Mouse (Mus musculus): ENCODE results near the gene Tut7.
"Not testable (repeated sequence)": the region's sequence is repeated elsewhere in the genome, so short reads cannot be mapped to it uniquely, and the experiment has no call there.

The Tut7 gene

GRCm38 (mm10) chr13:59766786-59767515 is 56.0 kb downstream of the Tut7 start:
- no peak for DNase-seq (ENCODE audit: low spot score)

- DNase-seq (ENCODE audit: low spot score), result no peak
These were observed 60.2 kb downstream of the Tut7 start for GRCm38 (mm10) chr13:59762791-59763190.

GRCm38 (mm10) chr13:59756906-59757305 is 66.0 kb downstream of the Tut7 start:
- DNase-seq (ENCODE audit: low spot score), result no peak

DNA sequence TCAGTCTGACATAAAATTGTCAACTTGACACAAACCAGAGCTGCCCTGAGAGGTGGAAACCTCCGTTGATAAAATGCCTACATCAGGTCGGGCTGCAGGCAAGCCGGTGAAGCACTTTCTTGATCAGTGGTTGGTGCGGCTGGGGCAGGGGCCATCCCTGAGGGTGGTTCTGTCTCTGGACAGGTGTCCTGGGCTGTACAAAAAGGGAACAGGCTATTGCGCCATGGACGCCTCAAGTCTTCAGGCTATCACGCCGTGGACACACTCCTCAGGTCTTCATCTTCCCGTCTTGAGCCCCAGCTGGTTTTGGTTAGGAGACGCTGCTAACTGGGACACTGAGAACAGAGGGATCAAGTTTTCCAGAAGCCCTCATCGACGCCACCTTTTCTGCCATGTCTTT is 72.6 kb downstream of the Tut7 start:
- DNase-seq (ENCODE audit: low spot score), result no peak

DNA sequence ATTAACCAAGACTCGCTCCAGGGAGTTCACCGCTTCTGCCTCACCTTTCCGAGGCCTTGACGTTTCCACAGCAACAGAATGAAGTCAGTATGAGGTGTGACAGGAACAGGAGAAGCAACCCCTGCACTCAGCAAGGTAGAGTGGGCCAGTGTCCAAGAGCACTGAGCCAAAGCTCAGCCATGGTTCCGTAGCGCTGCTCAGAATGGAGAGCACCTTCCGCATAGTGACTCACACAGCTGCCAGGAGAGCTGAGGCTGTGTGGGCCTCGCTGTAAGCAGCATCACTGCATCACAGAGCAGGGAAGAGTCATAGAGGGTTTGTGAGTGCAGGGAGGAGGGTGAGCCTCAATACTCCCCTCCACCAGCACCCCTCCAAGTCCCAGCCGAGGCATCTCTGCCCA is 76.2 kb downstream of the Tut7 start, which contains the start of gene 1700014D04Rik:
TSS of gene 1700014D04Rik (minus strand) at position 42 of the 400 bp plus-strand sequence.
- DNase-seq (ENCODE audit: low spot score), result no peak

DNA sequence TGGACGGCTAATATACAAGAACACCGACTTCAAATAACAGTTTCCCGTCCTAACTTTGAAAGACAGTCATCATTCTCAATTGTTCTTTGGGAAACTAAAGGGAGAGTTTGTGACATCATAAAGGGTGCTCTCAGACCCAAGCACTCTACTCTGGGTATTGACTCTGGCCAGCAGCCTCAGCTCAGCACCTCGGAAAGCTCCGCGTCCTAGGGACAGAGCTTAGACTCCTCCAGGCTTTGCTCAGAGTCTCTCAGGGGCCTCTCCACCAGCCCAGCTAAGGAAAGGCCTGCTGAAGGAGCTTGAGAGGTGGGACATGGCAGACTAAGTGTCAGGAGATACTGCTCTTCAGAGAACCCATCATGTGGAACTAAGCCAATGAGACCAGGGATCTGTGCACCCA is 76.8 kb downstream of the Tut7 start:
- DNase-seq (ENCODE audit: low spot score), result no peak

GRCm38 (mm10) chr13:59745462-59745861 is 77.5 kb downstream of the Tut7 start:
- DNase-seq (ENCODE audit: low spot score), result no peak

- DNase-seq (ENCODE audit: low spot score), result no peak
These were observed 81.2 kb downstream of the Tut7 start for GRCm38 (mm10) chr13:59741697-59742096.

DNA sequence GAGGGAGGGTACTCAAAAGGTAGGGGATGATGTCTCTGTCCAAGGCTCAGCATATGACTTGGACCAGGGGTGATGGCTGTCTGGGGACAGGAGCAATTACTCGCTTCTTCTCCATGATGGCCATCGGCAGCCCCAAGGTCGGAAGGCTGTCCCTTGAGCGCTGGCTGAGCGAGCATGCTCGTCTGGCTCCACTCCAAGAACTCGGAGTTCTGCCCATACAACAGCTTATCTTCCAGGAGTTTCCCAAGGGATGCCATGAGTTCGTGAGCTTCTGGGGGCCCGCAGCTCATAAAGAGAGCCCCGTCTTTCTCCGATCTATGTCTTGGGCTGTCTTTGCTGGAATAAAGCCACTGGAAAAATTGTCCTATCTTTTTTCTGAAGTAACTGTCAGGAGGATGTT is 81.9 kb downstream of the Tut7 start:
- no peak for DNase-seq (ENCODE audit: low spot score)

GRCm38 (mm10) chr13:59739397-59739796 is 83.5 kb downstream of the Tut7 start:
- no peak for DNase-seq (ENCODE audit: low spot score)

GRCm38 (mm10) chr13:59738455-59738854 is 84.5 kb downstream of the Tut7 start:
- no peak for DNase-seq (ENCODE audit: low spot score)

DNA sequence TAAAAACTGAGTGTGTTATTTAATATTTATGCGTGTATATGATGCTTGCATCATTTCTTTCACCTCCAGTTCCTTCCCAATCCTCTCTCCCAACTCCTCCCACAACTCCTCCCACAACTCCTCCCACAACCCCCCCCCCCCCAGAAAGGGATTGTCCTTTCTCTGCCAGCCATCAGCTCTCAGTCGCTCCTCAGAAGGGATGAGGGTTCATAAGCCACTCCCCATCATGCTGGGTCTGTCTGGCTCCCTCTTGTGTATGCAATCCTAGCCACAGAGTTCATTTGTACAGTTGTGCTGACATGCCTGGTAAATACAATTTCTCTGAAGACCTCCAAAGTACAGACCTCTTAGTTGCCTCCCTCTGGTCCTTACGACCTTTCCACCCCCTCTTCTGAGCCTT is 87.8 kb downstream of the Tut7 start:
- no peak for DNase-seq (ENCODE audit: low spot score)

DNA sequence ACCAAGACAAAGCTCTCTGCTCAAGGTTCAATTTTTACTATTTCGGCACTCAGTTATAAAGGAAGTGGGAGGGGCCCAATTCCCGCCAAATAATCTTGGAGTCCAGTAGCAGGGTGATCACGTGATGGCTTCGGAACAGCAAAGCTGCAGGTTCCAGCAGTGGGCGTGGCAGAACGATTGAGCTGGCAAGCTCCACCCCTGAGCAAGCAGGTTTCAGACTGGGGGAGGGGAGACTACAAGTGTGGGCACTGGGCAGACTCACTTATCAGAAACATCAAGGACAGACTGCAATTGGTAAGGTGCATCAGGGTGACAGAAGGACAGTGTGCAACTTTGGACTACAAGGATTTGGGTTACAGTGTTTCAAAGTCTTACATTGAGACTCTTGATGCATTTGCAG is 88.6 kb downstream of the Tut7 start:
- not testable (repeated sequence) for DNase-seq (ENCODE audit: low spot score)

DNA sequence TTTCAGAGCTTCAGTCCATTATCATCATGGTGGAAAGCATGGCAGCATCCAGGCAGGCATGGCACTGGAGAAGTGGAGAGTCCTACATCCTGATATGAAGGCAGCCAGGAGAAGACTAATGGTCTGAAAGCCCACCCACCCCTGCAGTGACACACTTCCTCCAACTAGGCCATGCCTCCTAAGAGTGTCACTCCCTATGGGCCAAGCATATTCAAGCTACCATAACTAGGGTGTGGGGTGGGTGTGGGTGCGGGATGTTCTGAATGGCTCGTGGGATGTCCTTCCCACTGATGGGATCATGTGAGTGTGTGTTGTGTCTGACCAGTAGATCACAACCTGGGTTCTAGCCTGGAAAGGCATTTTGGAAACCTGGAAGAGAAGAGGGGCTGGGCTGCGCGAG is 89.0 kb downstream of the Tut7 start:
- no peak for DNase-seq (ENCODE audit: low spot score)

DNA sequence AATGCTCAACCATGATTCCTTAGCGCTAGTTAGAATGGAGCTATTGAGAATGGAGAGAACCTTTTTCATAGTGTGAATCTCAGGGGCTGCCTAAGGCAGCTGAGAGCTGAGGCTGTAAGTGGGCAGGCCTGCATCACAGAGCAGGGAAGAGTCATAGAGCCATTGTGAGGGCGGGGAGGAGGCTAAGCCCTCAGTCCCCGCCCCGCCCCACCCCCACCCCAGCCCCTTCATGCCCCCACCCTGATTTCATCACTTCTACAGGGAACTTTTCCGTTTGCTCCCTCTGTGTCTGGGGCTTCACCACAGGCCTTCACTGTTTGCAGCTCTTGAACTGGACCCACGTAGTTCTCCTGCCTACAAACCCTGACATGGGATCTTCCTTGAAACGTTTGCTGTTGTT is 91.3 kb downstream of the Tut7 start, which contains the start of gene Spata31d1d:
TSS of gene Spata31d1d (minus strand) at position 101 of the 400 bp plus-strand sequence.
- DNase-seq (ENCODE audit: low spot score), result no peak

- peak; percentile 53 for DNase-seq (ENCODE audit: low spot score)
These were observed 94.4 kb downstream of the Tut7 start for GRCm38 (mm10) chr13:59728378-59729093.

DNA sequence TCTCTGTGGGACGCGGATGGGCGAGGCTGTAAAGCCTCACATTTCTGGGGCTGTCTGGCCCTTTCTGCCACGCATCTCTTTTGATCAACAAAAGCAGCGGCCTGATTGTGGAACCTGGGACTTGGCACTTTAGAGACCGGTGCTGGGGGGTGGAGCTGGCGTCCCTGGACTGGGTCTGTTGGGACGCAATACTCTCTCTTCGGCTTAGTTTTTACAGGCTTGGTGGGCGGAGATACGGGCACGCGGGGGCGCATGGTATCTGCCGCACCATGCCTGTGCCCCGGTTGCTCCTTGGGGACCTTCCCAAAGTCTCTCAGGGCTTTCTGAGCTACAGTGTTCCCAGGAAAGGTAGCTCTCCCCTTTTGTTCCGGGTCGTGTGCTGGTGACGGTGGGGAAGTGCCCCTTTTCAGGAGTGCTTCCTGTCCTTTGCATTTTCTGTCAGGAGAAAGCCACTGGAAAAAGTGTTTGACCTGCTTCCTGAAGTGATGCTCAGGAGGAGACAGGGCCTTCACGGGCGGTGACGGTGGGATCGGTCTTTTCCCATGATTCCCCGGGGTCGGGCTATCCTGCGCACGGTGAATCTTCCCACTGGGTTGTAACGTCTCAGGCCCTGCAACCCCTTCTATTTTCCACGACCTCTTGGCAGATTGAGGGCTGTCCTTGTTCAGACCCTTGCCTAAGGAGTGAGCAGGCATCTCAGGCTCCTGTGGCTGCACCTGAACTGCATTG is 96.6 kb downstream of the Tut7 start:
- DNase-seq (ENCODE audit: low spot score), result no peak

GRCm38 (mm10) chr13:59722089-59722488 is 100.9 kb downstream of the Tut7 start:
- not testable (repeated sequence) for DNase-seq (ENCODE audit: low spot score)

Data from ovary, postnatal 10 days (tissue).